Mouse (Mus musculus): ENCODE results near the gene Ankrd28. TPM values are rescaled to one million over a fixed set of nuclear protein-coding genes. Genes with fewer than 3 reads are reported as not detected.

The Ankrd28 gene
- polyA plus RNA-seq, 1 experiment: 27.8 TPM

GRCm38 (mm10) chr14:31656857-31657645 is 173.4 kb downstream of the Ankrd28 start:
- TF ChIP-seq CTCF (IDR thresholded peaks at IDR 0.05; ENCODE audit: extremely low read depth, insufficient read depth, low read length): peak; percentile 91
- TF ChIP-seq POLR2A (IDR thresholded peaks at IDR 0.05; ENCODE audit: extremely low read depth, insufficient read depth, low read length): no peak
- no peak overlapping the region for H3K27ac ChIP-seq (ENCODE audit: insufficient read depth, low read length)
- peaks cover 3% of the 10 kb centered on the region for H3K4me1 ChIP-seq (ENCODE audit: control insufficient read depth, insufficient read depth, low read length)
- no peak overlapping the region for H3K4me3 ChIP-seq (ENCODE audit: insufficient read depth, low read length)

GRCm38 (mm10) chr14:31656386-31656785 is 174.1 kb downstream of the Ankrd28 start:
- H3K4me3 ChIP-seq (ENCODE audit: insufficient read depth, low read length): no peak overlapping the region
- peaks cover 3% of the 10 kb centered on the region for H3K4me1 ChIP-seq (ENCODE audit: control insufficient read depth, insufficient read depth, low read length)
- no peak overlapping the region for H3K27ac ChIP-seq (ENCODE audit: insufficient read depth, low read length)
- TF ChIP-seq CTCF (IDR thresholded peaks at IDR 0.05; ENCODE audit: extremely low read depth, insufficient read depth, low read length) (no peak), POLR2A (IDR thresholded peaks at IDR 0.05; ENCODE audit: extremely low read depth, insufficient read depth, low read length) (no peak)

GRCm38 (mm10) chr14:31655406-31655805 is 175.0 kb downstream of the Ankrd28 start:
- H3K4me1 ChIP-seq (ENCODE audit: control insufficient read depth, insufficient read depth, low read length): peaks cover 3% of the 10 kb centered on the region
- TF ChIP-seq POLR2A (IDR thresholded peaks at IDR 0.05; ENCODE audit: extremely low read depth, insufficient read depth, low read length) (no peak), CTCF (IDR thresholded peaks at IDR 0.05; ENCODE audit: extremely low read depth, insufficient read depth, low read length) (no peak)

GRCm38 (mm10) chr14:31654816-31655215 is 175.6 kb downstream of the Ankrd28 start:
- Histone ChIP-seq H3K4me3 (ENCODE audit: insufficient read depth, low read length) (no peak overlapping the region), H3K27ac (ENCODE audit: insufficient read depth, low read length) (no peak overlapping the region), H3K4me1 (ENCODE audit: control insufficient read depth, insufficient read depth, low read length) (peaks cover under 1% of the 10 kb centered on the region)
- TF ChIP-seq CTCF (IDR thresholded peaks at IDR 0.05; ENCODE audit: extremely low read depth, insufficient read depth, low read length): no peak
- no peak for TF ChIP-seq POLR2A (IDR thresholded peaks at IDR 0.05; ENCODE audit: extremely low read depth, insufficient read depth, low read length)

More at GRCm38 (mm10) chr14:31655406-31655805, 175.0 kb downstream of the Ankrd28 start:
- Histone ChIP-seq H3K27ac (ENCODE audit: insufficient read depth, low read length) (no peak overlapping the region), H3K4me3 (ENCODE audit: insufficient read depth, low read length) (no peak overlapping the region)

- H3K4me3 ChIP-seq (ENCODE audit: insufficient read depth, low read length): no peak overlapping the region
- no peak for TF ChIP-seq CTCF (IDR thresholded peaks at IDR 0.05; ENCODE audit: extremely low read depth, insufficient read depth, low read length)
- no peak for TF ChIP-seq POLR2A (IDR thresholded peaks at IDR 0.05; ENCODE audit: extremely low read depth, insufficient read depth, low read length)
These were observed 177.2 kb downstream of the Ankrd28 start for GRCm38 (mm10) chr14:31653101-31653875.

GRCm38 (mm10) chr14:31652624-31653023 is 177.8 kb downstream of the Ankrd28 start:
- Histone ChIP-seq H3K4me1 (ENCODE audit: control insufficient read depth, insufficient read depth, low read length) (no peaks in the 10 kb centered on the region), H3K27ac (ENCODE audit: insufficient read depth, low read length) (no peak overlapping the region), H3K4me3 (ENCODE audit: insufficient read depth, low read length) (no peak overlapping the region)
- no peak for TF ChIP-seq CTCF (IDR thresholded peaks at IDR 0.05; ENCODE audit: extremely low read depth, insufficient read depth, low read length)

More at GRCm38 (mm10) chr14:31653101-31653875, 177.2 kb downstream of the Ankrd28 start:
- no peak overlapping the region for H3K27ac ChIP-seq (ENCODE audit: insufficient read depth, low read length)
- no peaks in the 10 kb centered on the region for H3K4me1 ChIP-seq (ENCODE audit: control insufficient read depth, insufficient read depth, low read length)

- no peak for TF ChIP-seq CTCF (IDR thresholded peaks at IDR 0.05; ENCODE audit: extremely low read depth, insufficient read depth, low read length)
- no peak for TF ChIP-seq POLR2A (IDR thresholded peaks at IDR 0.05; ENCODE audit: extremely low read depth, insufficient read depth, low read length)
- no peak overlapping the region for H3K4me3 ChIP-seq (ENCODE audit: insufficient read depth, low read length)
- no peaks in the 10 kb centered on the region for H3K4me1 ChIP-seq (ENCODE audit: control insufficient read depth, insufficient read depth, low read length)
- no peak overlapping the region for H3K27ac ChIP-seq (ENCODE audit: insufficient read depth, low read length)
These were observed 178.3 kb downstream of the Ankrd28 start for GRCm38 (mm10) chr14:31652106-31652505.

- no peak overlapping the region for H3K4me3 ChIP-seq (ENCODE audit: insufficient read depth, low read length)
- H3K27ac ChIP-seq (ENCODE audit: insufficient read depth, low read length): no peak overlapping the region
- TF ChIP-seq POLR2A (IDR thresholded peaks at IDR 0.05; ENCODE audit: extremely low read depth, insufficient read depth, low read length) (no peak), CTCF (IDR thresholded peaks at IDR 0.05; ENCODE audit: extremely low read depth, insufficient read depth, low read length) (no peak)
- H3K4me1 ChIP-seq (ENCODE audit: control insufficient read depth, insufficient read depth, low read length): no peaks in the 10 kb centered on the region
These were observed 179.2 kb downstream of the Ankrd28 start for GRCm38 (mm10) chr14:31651206-31651605.

- no peak overlapping the region for H3K4me3 ChIP-seq (ENCODE audit: insufficient read depth, low read length)
- TF ChIP-seq POLR2A (IDR thresholded peaks at IDR 0.05; ENCODE audit: extremely low read depth, insufficient read depth, low read length) (no peak), CTCF (IDR thresholded peaks at IDR 0.05; ENCODE audit: extremely low read depth, insufficient read depth, low read length) (no peak)
- H3K27ac ChIP-seq (ENCODE audit: insufficient read depth, low read length): no peak overlapping the region
- H3K4me1 ChIP-seq (ENCODE audit: control insufficient read depth, insufficient read depth, low read length): no peaks in the 10 kb centered on the region
These were observed 180.1 kb downstream of the Ankrd28 start for GRCm38 (mm10) chr14:31650347-31650746.

Other genes starting within 250 kb of the Ankrd28 start
- gene Colq, start 239.3 kb downstream of the Ankrd28 start, polyA plus RNA-seq (2012; rRNA removed): 0.84 and 0.91 TPM in 2 replicates
- gene Gm49387, start 189.8 kb downstream of the Ankrd28 start, polyA plus RNA-seq (2012; rRNA removed): not detected in 2 replicates
- 15.7 and 19.6 TPM in 2 replicates for gene Btd, start 189.6 kb downstream of the Ankrd28 start, polyA plus RNA-seq (2012; rRNA removed)
- gene Hacl1, start 189.4 kb downstream of the Ankrd28 start, polyA plus RNA-seq (2012; rRNA removed): 11.2 and 11.3 TPM in 2 replicates
- 1.3 and 2.1 TPM in 2 replicates for gene Galnt15, start 198.3 kb upstream of the Ankrd28 start, polyA plus RNA-seq (2012; rRNA removed)